Mouse (Mus musculus) gastrocnemius, postnatal 14 days (tissue): Measurements from ENCODE around the gene Prr13. TPM values are rescaled to one million over a fixed set of nuclear protein-coding genes. Genes with fewer than 3 reads are reported as not detected.

Experiments
- DNase-seq: peaks from one replicate; pipeline ENCODE4 v3.0.0; 2021; ENCODE audit warnings: mixed read lengths
- intact Hi-C: fragments of 180-260 bp; cut with DNase I; formaldehyde crosslinking; loops from one replicate; pipeline ENCODE4 v1.15.1; 2025; ENCODE audit warnings: low total_unique reads
- total RNA-seq, 2 experiments: library from RNA; stranded (reverse); gene quantifications; 2 replicates each; pipeline ENCODE4 v1.2.3; 2021

Prr13 gene
- total RNA-seq, 2 experiments from 2014 or later = 12.1 to 13.6 TPM

GRCm38 (mm10) chr15:102459381-102459780, 553 bp downstream of the Prr13 start:
- no peak for DNase-seq
- intact Hi-C loops = no loop called here

GRCm38 (mm10) chr15:102459847-102460246, 1.0 kb downstream of the Prr13 start:
- intact Hi-C loops = no loop called here
- no peak for DNase-seq

GRCm38 (mm10) chr15:102460409-102460808, 1.6 kb downstream of the Prr13 start:
- intact Hi-C loops = no loop called here
- no peak for DNase-seq

DNA sequence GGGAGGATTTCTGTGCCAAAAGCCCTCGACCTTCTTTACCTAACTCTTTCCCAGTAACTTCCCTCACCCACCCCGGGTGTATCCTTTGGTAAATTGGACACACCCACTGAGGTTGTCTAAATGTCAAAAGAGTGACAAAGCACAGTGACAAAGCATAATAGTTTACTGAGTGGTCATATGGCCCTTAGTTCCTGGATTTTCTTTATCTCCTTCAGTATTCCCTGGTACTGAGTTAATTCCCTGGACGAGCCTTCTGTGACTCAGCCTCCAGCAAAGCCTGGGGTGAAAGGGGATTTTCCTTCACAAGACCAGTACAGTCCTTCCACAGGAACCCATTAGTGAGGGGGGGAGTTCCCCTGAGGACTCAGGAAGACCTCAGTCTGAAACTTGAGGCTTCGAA, 2.1 kb downstream of the Prr13 start:
- DNase-seq = no peak
- intact Hi-C loops = no loop called here

DNA sequence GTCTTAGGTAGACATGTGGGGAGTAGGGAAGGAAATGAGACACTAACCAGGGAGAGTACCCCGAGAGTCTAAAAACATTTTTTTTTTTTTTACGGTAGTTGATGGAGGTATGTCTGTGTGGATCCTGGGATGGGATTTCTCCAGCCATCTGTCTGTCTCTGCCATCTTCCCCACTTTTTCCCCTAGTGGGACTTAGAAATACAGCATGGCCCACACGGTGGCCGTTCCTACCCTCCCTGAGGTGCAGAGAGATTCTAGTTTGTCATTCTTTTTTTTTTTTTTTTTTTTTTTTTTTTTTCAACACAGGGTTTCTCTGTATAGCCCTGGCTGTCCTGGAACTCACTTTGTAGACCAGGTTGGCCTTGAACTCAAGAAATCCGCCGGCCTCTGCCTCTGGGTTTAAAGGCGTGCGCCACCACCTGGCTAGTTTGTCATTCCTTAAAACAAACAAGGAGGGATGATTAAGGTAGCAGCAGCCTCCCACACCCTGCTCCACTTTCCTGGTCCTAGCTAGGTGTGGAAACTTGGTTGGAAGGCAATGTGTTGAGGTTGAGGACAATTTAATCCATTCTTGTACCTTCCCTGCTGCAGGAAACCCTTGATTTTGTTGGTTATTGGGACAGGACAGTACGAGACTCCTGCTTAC, 2.7 kb downstream of the Prr13 start:
- DNase-seq = no peak
- intact Hi-C loops = no loop called here

- intact Hi-C loops = no loop called here
Observed at GRCm38 (mm10) chr15:102463666-102464065, 4.8 kb downstream of the Prr13 start.

GRCm38 (mm10) chr15:102468675-102469370, 10.0 kb downstream of the Prr13 start:
- DNase-seq = no peak
- intact Hi-C loops = no loop called here

More at GRCm38 (mm10) chr15:102463666-102464065, 4.8 kb downstream of the Prr13 start:
- DNase-seq = no peak

DNA sequence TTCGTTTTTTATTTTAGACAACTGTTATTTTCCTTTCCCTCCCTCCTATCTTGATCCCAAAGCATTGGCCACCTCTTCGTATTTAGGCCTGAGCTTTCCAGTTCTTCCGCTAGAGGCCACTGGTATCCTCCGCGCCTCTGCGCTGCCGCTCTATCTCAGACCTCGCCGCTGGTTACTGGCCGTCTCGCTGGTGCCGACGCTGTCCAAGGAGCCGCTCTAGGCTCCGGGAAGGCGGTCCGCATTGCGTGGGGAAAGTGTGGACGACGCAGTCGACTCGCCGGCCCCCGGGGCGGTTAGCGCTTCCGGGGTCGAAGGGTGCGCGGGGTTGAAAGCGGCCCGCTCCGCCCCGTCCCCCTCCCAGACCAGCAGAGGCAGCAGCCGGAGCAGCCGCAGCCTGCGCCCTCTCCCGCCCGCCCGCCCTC, 11.4 kb downstream of the Prr13 start, which contains the start of gene Pcbp2:
Gene Pcbp2 (plus strand): TSS at position 357 of the 422 bp plus-strand sequence.
- DNase-seq = peak; percentile 98
- intact Hi-C loops = no loop called here

- intact Hi-C loops = no loop called here
- peak; percentile 89 for DNase-seq
Observed at GRCm38 (mm10) chr15:102470605-102471294, 11.9 kb downstream of the Prr13 start.

- intact Hi-C loops = no loop called here
- no peak for DNase-seq
Observed at GRCm38 (mm10) chr15:102471295-102471645, 12.4 kb downstream of the Prr13 start.

GRCm38 (mm10) chr15:102471727-102472126, 12.9 kb downstream of the Prr13 start:
- DNase-seq = no peak
- intact Hi-C loops = no loop called here

- no peak for DNase-seq
- intact Hi-C loops = no loop called here
Observed at GRCm38 (mm10) chr15:102473246-102473645, 14.4 kb downstream of the Prr13 start.

GRCm38 (mm10) chr15:102474520-102474919, 15.7 kb downstream of the Prr13 start:
- intact Hi-C loops = no loop called here
- DNase-seq = no peak

GRCm38 (mm10) chr15:102483136-102483535, 24.3 kb downstream of the Prr13 start:
- DNase-seq = no peak
- intact Hi-C loops = no loop called here

DNA sequence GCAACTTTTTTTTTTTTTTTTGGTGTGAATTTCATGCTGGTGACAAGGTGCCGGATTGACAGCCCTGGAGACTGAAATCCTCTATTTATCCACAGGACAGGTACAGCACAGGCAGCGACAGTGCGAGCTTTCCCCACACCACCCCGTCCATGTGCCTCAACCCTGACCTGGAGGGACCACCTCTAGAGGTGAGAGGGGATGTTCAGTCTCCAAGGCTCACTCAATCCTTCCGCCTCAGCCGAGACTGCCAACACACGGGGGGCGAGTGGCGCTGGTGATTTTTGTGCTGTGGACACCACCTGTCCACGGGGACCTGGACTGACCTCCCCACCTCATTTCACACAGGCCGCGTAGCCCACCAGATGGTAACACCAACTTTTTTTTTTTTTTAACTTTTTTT, 27.0 kb downstream of the Prr13 start:
- DNase-seq = no peak
- intact Hi-C loops = no loop called here

GRCm38 (mm10) chr15:102487664-102488063, 28.8 kb downstream of the Prr13 start:
- intact Hi-C loops = no loop called here
- no peak for DNase-seq

DNA sequence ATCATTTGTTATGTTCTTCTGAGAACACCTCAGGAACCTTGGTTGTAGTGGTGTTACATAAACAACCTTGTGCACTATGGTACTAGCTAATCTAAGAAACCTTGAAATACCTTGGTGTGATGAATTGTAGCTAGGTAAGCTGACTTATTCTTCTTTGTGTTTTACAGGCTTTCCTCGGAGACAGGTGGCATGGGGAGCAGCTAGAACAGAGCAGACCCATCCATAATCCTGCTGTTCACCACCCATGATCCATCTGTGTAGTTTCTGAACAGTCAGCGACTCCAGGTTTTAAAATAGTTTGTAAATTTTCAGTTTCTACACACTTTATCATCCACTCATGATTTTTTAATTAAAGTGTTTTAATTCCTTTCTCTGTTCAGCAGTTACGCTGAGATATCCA, 39.5 kb downstream of the Prr13 start:
- no peak for DNase-seq
- intact Hi-C loops = no loop called here

DNA sequence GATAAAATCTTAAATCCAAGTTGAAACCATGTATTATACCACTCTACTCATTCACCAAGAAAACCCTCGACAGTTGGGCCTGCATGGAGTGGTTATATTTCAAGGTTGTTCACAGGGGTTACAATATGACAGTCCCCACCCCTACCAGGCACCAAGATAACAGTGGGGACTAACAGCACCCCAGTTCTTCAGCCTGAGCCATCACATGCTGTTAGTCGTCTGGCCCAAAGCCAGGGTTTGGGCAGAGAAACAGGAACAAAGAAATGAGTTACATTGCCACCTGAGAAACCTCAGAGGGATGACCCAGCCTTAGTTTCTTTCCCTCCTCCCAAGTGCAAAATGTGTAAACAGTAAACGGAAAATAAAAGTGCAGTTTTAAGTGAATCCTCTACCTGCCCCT, 40.5 kb downstream of the Prr13 start:
- intact Hi-C loops = no loop called here
- DNase-seq = no peak

DNA sequence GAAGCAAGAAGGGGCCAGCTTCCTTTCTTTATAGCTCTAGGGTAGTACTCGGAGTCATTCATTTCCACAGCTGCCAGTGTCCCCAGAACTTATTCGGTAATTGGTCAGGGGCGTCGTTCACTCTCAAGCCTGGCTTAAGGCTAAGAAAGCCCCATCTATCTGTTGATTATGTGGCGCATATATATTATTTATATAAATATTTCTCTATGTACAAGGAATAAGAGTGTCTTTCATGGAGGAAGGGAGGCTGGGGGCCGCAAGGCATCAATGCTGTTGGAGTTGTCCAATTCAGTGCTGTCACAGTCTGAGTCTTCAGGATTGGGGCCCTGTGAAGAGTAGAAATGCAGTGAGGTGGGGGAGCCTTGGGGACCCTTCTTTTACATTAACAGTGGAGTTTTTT, 41.0 kb downstream of the Prr13 start:
- no peak for DNase-seq
- intact Hi-C loops = no loop called here

- intact Hi-C loops = no loop called here
- DNase-seq = no peak
Observed at GRCm38 (mm10) chr15:102500479-102500878, 41.7 kb downstream of the Prr13 start.
